Mouse (Mus musculus) naive thymus-derived CD4-positive, alpha-beta T cell, adult 5 months (primary cell): ENCODE data around the gene Dnajb4. TPM values are rescaled to one million over a fixed set of nuclear protein-coding genes. Genes with fewer than 3 reads are reported as not detected.

ENCODE experiments used
- polyA plus RNA-seq: library from polyadenylated mRNA; unstranded; fragments of 100-300 nt; shearing (Covaris generic); gene quantifications from one replicate; pipeline ENCODE4 v1.2.1, GENCODE M21; 2017

Gene Dnajb4
- polyA plus RNA-seq: 49.1 TPM

DNA sequence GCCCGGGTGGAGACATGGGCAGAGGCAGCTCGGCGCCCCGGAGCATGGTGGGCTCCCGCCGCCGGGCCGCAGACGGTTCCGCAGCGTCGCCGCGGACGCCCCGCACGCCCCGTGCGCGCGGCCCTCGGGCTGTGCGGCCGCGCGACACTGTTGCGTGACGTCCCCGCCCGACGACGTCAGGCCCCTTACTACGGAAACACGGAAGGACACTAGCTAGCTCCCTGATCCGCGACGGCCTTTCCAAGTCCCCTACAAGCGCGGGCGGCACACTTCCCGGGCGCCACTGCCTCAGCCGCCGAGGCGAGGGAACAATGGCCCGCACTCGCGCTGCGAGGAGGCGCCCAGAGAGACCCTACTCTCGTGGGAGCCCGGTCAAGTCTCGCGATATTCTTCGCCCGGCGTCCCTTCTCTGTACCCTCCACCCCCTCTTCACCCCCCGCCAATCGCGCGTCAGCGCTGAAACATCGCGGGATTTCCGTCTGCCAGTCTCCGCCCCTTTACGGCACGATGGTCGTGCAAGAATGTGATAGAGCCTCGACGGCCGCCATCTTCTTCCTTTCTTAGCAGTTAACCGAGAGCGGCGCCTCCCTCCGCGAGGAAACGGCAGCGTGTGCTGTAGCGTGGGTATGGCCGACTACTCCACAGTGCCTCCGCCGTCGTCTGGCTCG lies at the start of gene Dnajb4, which contains the start of gene Fubp1:
Gene Dnajb4, minus strand, starts transcription at position 336 of the 668 bp plus-strand sequence.
Gene Fubp1, plus strand, starts transcription at position 456 of the 668 bp plus-strand sequence.

DNA sequence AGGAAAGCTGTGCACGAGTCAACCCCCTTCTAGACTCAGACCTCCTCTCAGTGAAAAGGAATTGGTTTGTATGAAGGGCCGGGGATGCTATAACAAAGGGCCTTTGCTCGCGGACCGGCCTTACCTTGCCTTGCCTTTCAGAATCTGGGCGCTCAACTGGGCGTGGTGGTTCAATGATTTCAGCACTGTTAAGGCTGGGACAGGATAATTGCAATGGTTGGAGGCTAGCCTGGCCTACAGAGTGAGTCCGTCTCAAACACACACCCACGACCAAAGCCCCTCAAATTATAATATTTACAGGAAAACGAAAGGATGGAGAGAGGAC lies 44.0 kb downstream of the Dnajb4 start, which contains the start of gene Gipc2:
Gene Gipc2, minus strand, starts transcription at position 132 of the 325 bp plus-strand sequence.

Other genes with a start within 250 kb of the Dnajb4 start
- not detected for gene Gipc2, start 44.1 kb downstream of the Dnajb4 start, polyA plus RNA-seq
- gene Fubp1, start 120 bp upstream of the Dnajb4 start, polyA plus RNA-seq: 152 TPM
- not detected for gene Nexn, start 56.0 kb upstream of the Dnajb4 start, polyA plus RNA-seq
- 13.1 TPM for gene Miga1, start 130.1 kb upstream of the Dnajb4 start, polyA plus RNA-seq
- gene Usp33, start 136.2 kb upstream of the Dnajb4 start, polyA plus RNA-seq: 65.5 TPM
- gene Zzz3, start 185.2 kb upstream of the Dnajb4 start, polyA plus RNA-seq: 91.8 TPM